Mouse (Mus musculus) testis, adult 2 months (tissue): Measurements from ENCODE around the gene Shroom2. TPM values are rescaled to one million over a fixed set of nuclear protein-coding genes. Genes with fewer than 3 reads are reported as not detected.

Source experiments
- H3K27ac ChIP-seq: fragments of 200-500 bp; 2 replicates; pipeline ENCODE4 v1.5.1; 2012; ENCODE audit warnings: low read depth, low read length; ENCODE audit not compliant: control insufficient read depth, insufficient read depth
- H3K27me3 ChIP-seq: fragments of 200-500 bp; 2 replicates; pipeline ENCODE4 v1.6.1; 2012; ENCODE audit warnings: mild to moderate bottlenecking, low read length, moderate library complexity; ENCODE audit not compliant: control insufficient read depth, insufficient read depth
- H3K36me3 ChIP-seq: fragments of 200-500 bp; 2 replicates; pipeline ENCODE4 v1.6.1; 2012; ENCODE audit warnings: mild to moderate bottlenecking, low read length; ENCODE audit not compliant: control insufficient read depth, insufficient read depth
- H3K4me1 ChIP-seq: fragments of 200-500 bp; 2 replicates; pipeline ENCODE4 v1.6.1; 2012; ENCODE audit warnings: low read length; ENCODE audit not compliant: control insufficient read depth, insufficient read depth
- H3K4me3 ChIP-seq: fragments of 200-500 bp; 2 replicates; pipeline ENCODE4 v1.5.1; 2012; ENCODE audit warnings: low read depth, mild to moderate bottlenecking, low read length, moderate library complexity, mixed read lengths; ENCODE audit not compliant: control insufficient read depth
- CTCF ChIP-seq: fragments of 200-500 bp; IDR thresholded peaks from 2 replicates; pipeline ENCODE4 v1.5.1; 2012; ENCODE audit warnings: low read depth, mild to moderate bottlenecking, inconsistent platforms, low read length, moderate library complexity; ENCODE audit not compliant: control insufficient read depth, insufficient read depth, insufficient replicate concordance
- POLR2A ChIP-seq: fragments of 200-500 bp; IDR thresholded peaks from 2 replicates; pipeline ENCODE4 v1.6.1; 2012; ENCODE audit warnings: low read depth, mild to moderate bottlenecking, inconsistent platforms, low read length, moderate library complexity; ENCODE audit not compliant: control insufficient read depth
- polyA plus RNA-seq: library from polyadenylated mRNA; depleted of rRNA; stranded (reverse); fragments of >200 nt; gene quantifications from 2 replicates; pipeline ENCODE4 v1.2.3, GENCODE M21; 2012

Shroom2 gene
- polyA plus RNA-seq, 1 experiment = 0.90 TPM

DNA sequence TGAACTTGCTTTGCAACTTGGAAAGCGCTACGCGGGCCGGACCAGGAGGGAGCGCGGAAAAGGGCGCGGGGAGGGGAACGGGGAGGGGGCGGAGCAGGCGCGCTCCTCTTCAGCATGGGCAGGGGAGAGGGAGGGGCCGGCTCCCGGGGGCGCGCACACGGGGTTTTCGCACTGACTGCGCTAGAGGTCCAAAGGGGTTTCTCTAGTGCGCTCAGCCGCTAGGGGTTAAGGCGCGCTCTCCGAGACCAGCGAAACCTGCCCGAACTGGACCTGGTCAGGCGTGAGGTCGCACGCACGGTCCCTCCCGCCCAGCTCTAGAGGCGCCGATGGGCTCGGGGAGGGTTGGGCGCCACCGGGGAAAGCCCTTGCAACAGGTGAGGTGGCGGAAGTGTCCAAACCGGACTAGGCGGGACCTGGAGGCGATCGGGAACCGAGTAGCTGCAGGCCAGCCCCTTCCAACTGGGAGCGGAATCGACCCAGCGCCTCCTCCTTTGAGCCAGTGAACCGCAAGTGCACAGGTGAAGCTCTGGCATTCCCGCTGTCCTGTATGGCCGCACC, 414 bp upstream of the Shroom2 start:
- H3K36me3 ChIP-seq = no peaks in the 10 kb centered on the region
- peak overlapping the region; percentile 7; the same call in 1 of the 2 replicates for H3K27ac ChIP-seq
- no peak for TF ChIP-seq CTCF
- no peak for TF ChIP-seq POLR2A
- H3K27me3 ChIP-seq = no peaks in the 10 kb centered on the region
- H3K4me1 ChIP-seq = no peaks in the 10 kb centered on the region
- H3K4me3 ChIP-seq = peak overlapping the region; percentile 85

DNA sequence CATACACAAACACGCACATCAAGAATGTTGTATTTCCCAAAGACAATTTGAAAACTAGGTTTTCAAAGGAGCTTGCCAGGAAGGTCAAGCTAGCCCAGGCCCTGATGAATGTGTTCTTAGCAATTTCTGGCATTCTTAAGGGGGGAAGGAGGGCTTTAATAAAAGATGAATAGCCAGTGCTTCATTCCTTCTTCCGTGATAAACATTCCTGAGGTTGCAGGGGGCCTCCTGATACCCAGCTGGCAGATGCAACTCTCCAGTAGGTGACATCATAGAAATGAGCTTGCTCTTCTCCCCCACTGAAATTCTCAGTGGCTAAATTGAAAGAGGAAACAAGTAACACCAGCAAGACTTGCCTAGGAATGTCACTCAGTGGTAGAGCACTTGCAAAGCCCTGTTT, 5.1 kb downstream of the Shroom2 start:
- Histone ChIP-seq H3K36me3 (no peaks in the 10 kb centered on the region), H3K4me1 (no peaks in the 10 kb centered on the region), H3K27ac (no peak overlapping the region), H3K4me3 (no peak overlapping the region), H3K27me3 (no peaks in the 10 kb centered on the region)
- TF ChIP-seq CTCF (no peak), POLR2A (no peak)

DNA sequence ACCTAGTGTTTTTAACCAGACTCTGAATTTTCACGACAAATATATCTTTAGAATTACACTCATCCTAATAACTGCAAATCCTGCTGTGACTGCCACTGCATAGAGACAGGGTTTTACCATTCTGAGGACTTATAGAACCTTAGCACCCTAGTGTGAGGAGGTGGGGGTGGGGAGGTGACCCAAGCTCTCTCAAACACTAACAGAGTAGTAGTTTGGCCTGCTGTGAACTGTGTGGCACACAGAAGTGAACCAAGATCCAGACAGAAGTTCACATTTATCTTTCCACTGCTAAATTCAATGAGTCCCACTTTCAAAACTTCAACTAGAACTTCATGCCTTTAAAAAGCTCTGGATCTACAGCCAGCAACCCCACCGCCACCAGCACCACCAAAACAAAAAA, 6.4 kb downstream of the Shroom2 start:
- TF ChIP-seq CTCF (no peak), POLR2A (no peak)
- Histone ChIP-seq H3K4me1 (no peaks in the 10 kb centered on the region), H3K27ac (no peak overlapping the region), H3K27me3 (no peaks in the 10 kb centered on the region), H3K4me3 (no peak overlapping the region), H3K36me3 (no peaks in the 10 kb centered on the region)

DNA sequence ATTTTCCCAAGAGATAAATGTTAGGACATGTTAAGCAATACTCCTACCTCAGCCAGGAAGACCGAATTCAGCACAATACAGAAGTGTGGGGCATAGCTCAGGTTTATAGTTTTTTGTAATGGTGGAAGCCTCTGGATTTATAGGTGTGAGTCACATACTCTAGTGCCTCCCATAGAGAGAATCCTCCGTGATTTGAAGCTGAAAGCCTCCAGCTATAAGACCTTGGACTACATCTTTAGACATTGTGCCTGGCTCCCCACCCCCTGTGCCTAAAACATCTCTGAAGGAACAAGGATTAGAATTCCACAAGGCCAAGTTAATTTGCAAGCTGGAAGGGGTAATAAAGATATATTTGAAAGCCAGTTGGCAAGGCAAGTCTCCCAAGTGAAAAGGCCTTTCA, 6.8 kb downstream of the Shroom2 start:
- no peak overlapping the region for H3K4me3 ChIP-seq
- H3K36me3 ChIP-seq = no peaks in the 10 kb centered on the region
- H3K4me1 ChIP-seq = no peaks in the 10 kb centered on the region
- no peak overlapping the region for H3K27ac ChIP-seq
- no peaks in the 10 kb centered on the region for H3K27me3 ChIP-seq
- TF ChIP-seq POLR2A (no peak), CTCF (no peak)

DNA sequence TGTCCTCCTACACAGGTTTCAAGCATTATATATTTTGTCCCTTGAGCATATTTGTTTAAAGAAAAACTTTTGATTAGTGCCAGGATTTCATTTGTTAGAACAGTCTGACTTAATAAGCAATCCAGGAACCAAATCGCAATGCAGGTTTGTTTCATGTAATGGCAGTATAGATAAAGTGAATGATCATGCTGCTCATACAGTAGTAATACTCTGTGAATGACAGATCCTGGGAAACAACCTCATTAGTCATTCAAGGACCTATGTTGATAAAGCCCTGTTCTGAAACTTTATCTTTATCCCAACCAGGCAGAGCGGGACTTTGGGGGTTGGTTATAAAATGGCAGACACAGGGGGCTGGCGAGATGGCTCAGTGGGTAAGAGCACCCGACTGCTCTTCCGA, 13.0 kb downstream of the Shroom2 start:
- Histone ChIP-seq H3K27ac (no peak overlapping the region), H3K4me1 (no peaks in the 10 kb centered on the region), H3K27me3 (no peaks in the 10 kb centered on the region), H3K36me3 (no peaks in the 10 kb centered on the region), H3K4me3 (no peak overlapping the region)
- TF ChIP-seq CTCF = no peak
- no peak for TF ChIP-seq POLR2A

DNA sequence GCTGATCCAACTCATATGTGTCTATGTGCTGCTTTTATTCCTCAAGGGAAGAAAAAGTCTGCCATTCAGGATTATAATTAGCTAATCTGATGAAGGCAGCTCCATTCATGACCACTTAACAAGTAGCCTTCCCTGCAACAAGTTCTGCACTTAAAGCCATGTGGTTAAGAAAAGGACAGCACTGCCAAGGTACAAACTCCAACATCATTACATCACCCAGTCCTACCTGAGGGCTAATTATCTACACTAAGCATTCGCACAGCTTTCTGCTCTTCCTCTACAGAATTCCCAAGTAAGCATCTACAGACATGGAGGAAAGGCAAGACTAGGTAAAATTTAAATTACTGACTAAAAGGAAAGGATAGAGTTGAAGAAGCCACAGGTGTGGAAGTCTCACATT, 13.4 kb downstream of the Shroom2 start:
- H3K4me1 ChIP-seq = no peaks in the 10 kb centered on the region
- no peak overlapping the region for H3K27ac ChIP-seq
- no peaks in the 10 kb centered on the region for H3K27me3 ChIP-seq
- no peak overlapping the region for H3K4me3 ChIP-seq
- H3K36me3 ChIP-seq = no peaks in the 10 kb centered on the region
- TF ChIP-seq CTCF (no peak), POLR2A (no peak)

DNA sequence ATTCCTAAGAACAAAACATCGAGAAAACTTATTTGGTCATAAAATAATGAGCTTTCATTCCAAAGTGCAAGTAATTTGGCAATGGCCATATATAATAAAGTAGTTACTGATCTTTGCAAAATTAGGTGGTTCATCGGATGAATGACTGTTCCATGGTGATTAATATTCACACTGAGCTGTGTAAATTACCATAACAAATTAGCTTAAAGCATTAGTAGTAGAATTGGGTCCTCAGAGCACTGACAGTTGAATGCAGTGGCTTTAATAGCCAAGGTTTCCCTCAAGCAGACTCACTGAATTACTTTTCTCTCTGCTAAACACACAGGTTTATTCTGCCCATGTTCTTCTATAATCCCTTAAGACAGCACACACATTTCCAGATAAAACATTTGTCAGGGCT, 23.3 kb downstream of the Shroom2 start:
- Histone ChIP-seq H3K27ac (no peak overlapping the region), H3K36me3 (no peaks in the 10 kb centered on the region), H3K4me1 (no peaks in the 10 kb centered on the region), H3K27me3 (no peaks in the 10 kb centered on the region), H3K4me3 (no peak overlapping the region)
- TF ChIP-seq POLR2A (no peak), CTCF (no peak)

DNA sequence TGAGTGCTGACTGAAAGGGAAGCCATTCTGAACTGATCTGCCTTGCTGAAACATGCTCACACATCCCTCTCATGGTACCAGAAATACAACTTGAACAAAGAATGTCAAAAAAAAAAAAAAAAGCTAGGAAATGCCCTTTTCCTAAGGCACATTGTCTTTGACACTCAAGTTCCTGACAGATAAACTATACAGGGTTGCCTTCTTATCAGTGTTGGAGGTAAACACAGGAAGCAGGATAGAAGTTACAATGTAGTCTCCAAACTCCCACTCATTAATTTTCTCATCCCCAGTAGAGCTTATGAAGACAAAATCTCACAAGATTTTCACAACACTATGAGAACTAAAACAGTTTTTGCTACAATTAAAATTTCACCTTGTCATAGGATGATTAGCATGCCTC, 25.6 kb downstream of the Shroom2 start:
- no peaks in the 10 kb centered on the region for H3K27me3 ChIP-seq
- H3K4me1 ChIP-seq = no peaks in the 10 kb centered on the region
- no peak for TF ChIP-seq POLR2A
- TF ChIP-seq CTCF = no peak
- no peak overlapping the region for H3K4me3 ChIP-seq
- H3K36me3 ChIP-seq = no peaks in the 10 kb centered on the region
- no peak overlapping the region for H3K27ac ChIP-seq
